Mouse (Mus musculus): ENCODE results near the gene Pde4c.

- TF ChIP-seq POLR2A (IDR thresholded peaks at IDR 0.05; ENCODE audit: low read depth, low read length) (no peak), CTCF (IDR thresholded peaks at IDR 0.05; ENCODE audit: extremely low read depth, insufficient read length, insufficient replicate concordance, low read depth, low read length) (peak; percentile 35; the same call in 1 of the 2 replicates)
These were observed 28.7 kb downstream of the Pde4c start for GRCm38 (mm10) chr8:70752000-70752764.
